Mouse (Mus musculus): ENCODE data around the gene Nacad.

DNA sequence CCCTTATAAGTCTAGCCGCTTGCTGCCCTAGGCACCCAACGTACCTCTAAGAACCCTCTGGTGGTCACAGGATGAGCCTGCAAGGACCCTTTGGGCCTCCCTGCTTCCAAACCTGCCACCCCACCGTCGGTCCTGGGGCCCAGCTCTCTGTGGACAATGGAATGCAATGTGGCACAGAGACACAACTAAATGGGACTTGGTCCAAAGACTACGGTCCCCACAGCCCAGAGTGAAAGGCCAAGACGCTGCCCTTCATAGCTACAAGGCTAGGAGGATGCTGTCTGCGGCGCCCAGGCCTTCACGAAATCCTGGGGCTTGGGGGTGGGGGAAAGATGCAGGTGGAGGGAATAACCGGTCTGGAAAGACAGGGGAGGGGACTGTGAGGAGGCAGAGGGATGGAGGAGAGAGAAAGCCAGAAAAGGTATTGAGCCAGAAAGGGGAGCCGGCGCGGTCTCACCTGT, 802 bp downstream of the Nacad start:
- no peak for TF ChIP-seq CTCF (IDR thresholded peaks at IDR 0.05; ENCODE audit: low read depth, low read length)
- no peak for TF ChIP-seq POLR2A (IDR thresholded peaks at IDR 0.05; ENCODE audit: borderline replicate concordance, low read depth, low read length)

All from bone marrow macrophage, adult 2 months (primary cell).